Mouse (Mus musculus) heart, postnatal 0 days (tissue): ENCODE data around the gene Eef1g.

Source experiments
- CTCF ChIP-seq: IDR thresholded peaks from 2 replicates; pipeline ENCODE4 v1.5.1; 2016; ENCODE audit warnings: antibody characterized with exemption, control low read depth, low read depth
- EP300 ChIP-seq: IDR thresholded peaks from 2 replicates; pipeline ENCODE4 v1.6.1; 2016; ENCODE audit warnings: antibody characterized with exemption, low read depth

- TF ChIP-seq CTCF, result no peak
- no peak for TF ChIP-seq EP300
These were observed 26.2 kb upstream of the Eef1g start for GRCm38 (mm10) chr19:8940526-8941133.
